Mouse (Mus musculus) kidney, embryonic 16.5 days (tissue): Measurements from ENCODE around the gene Plcb1. TPM values are rescaled to one million over a fixed set of nuclear protein-coding genes. Genes with fewer than 3 reads are reported as not detected.

Source experiments
- ATAC-seq: fragments of 200-750 bp; cut with Nextera tagmentation; 2 replicates; pipeline ENCODE4 v1.8.0; 2017; ENCODE audit warnings: moderate TSS enrichment; ENCODE audit not compliant: low FRiP score, low TSS enrichment
- H3K27ac ChIP-seq: fragments of 300-500 bp; sonication (generic); 2 replicates; pipeline ENCODE4 v1.5.1; 2014; ENCODE audit warnings: low read length
- H3K27me3 ChIP-seq: fragments of 300-500 bp; sonication (generic); 2 replicates; pipeline ENCODE4 v1.6.1; 2014; ENCODE audit warnings: low read length, control low read depth, mixed read lengths; ENCODE audit not compliant: insufficient read depth
- H3K36me3 ChIP-seq: fragments of 300-500 bp; sonication (generic); 2 replicates; pipeline ENCODE4 v1.6.1; 2014; ENCODE audit warnings: low read length, control low read depth, mixed read lengths; ENCODE audit not compliant: insufficient read depth
- H3K4me1 ChIP-seq: fragments of 300-500 bp; sonication (generic); 2 replicates; pipeline ENCODE4 v1.6.1; 2014; ENCODE audit warnings: low read length, control low read depth, mixed read lengths; ENCODE audit not compliant: insufficient read depth
- H3K4me2 ChIP-seq: fragments of 300-500 bp; sonication (generic); replicated peaks from 2 replicates; pipeline ENCODE4 v1.6.1; 2014; ENCODE audit warnings: low read depth, low read length
- H3K4me3 ChIP-seq: fragments of 300-500 bp; sonication (generic); 2 replicates; pipeline ENCODE4 v1.5.1; 2014; ENCODE audit warnings: mild to moderate bottlenecking, low read length
- H3K9ac ChIP-seq: fragments of 300-500 bp; sonication (generic); replicated peaks from 2 replicates; pipeline ENCODE4 v1.6.1; 2014; ENCODE audit warnings: low read length
- H3K9me3 ChIP-seq: fragments of 300-500 bp; sonication (generic); 2 replicates; pipeline ENCODE4 v1.6.1; 2016; ENCODE audit warnings: low read length, control low read depth
- WGBS: fragments of 180-500 bp; shearing (Covaris S2); extraction: QIAGEN DNeasy Blood & Tissue Kit; methylation state at CpG from one replicate; pipeline ENCODE4 v1.1.7; 2014; 5-methylcytosine and 5-hydroxymethylcytosine counted together
- polyA plus RNA-seq: library from polyadenylated mRNA; unstranded; fragments of >200 nt; fragmentation: Nextera tagmentation; extraction: Ambion mirVana; gene quantifications from 2 replicates; pipeline ENCODE4 v1.2.1, GENCODE M21; 2015

Gene Plcb1
- polyA plus RNA-seq, 1 experiment from 2014 or later, result 20.3 TPM

DNA sequence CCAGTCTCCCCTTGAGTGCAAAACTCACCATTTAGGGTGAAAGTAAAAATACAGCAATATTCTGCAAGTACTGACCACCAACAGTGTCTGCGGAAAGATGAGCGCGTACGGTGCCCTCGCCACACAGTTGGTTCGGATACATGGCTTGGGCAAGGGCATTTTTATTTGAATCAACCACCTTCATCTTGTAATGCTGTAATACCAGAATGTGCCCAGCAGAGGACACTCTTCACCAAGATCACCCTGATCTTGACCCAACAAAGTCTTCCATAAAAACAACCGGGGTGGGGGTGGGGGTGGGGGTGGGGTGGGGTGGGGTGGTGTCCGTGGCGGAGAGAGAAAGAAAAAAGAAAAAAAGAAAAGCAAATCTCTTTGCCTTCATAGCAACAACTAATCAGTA is 602.1 kb downstream of the Plcb1 start:
- Histone ChIP-seq H3K27ac (no peak overlapping the region), H3K4me1 (no peaks in the 10 kb centered on the region), H3K9me3 (no peaks in the 10 kb centered on the region), H3K27me3 (no peaks in the 10 kb centered on the region), H3K4me2 (no peak overlapping the region), H3K9ac (no peak overlapping the region), H3K36me3 (0 out of 2 replicates have a peak, but pooled peaks cover 3% of the 10 kb centered on the region), H3K4me3 (no peak overlapping the region)
- ATAC-seq, result no peak
- WGBS, result 61% methylated on average over 9 of the region's 9 CpGs

DNA sequence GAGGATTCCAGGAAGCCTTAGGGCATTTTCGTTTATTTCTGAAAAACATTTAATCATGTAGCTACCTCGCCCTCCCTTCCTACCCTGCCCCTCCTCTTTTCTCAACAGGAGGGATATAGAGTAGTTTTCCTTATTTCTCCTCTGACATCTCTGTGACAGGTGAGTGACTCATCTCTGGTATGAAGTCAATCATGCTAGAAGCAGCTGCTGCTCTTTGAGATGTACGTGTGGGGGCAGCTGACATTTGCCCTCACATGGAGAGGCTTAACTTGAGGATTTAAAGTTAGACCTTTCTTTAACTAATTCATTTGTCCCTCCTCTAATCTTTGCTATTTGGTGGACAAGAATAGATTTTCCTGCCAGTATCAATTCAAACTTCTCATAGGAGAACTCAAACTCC is 608.8 kb downstream of the Plcb1 start:
- 84% methylated on average over 3 of the region's 3 CpGs for WGBS
- H3K9me3 ChIP-seq, result no peaks in the 10 kb centered on the region
- no peak overlapping the region for H3K4me3 ChIP-seq
- H3K27ac ChIP-seq, result no peak overlapping the region
- ATAC-seq, result no peak
- H3K4me2 ChIP-seq, result no peak overlapping the region
- H3K9ac ChIP-seq, result no peak overlapping the region
- H3K36me3 ChIP-seq, result no peaks in the 10 kb centered on the region
- H3K27me3 ChIP-seq, result no peaks in the 10 kb centered on the region
- no peaks in the 10 kb centered on the region for H3K4me1 ChIP-seq

DNA sequence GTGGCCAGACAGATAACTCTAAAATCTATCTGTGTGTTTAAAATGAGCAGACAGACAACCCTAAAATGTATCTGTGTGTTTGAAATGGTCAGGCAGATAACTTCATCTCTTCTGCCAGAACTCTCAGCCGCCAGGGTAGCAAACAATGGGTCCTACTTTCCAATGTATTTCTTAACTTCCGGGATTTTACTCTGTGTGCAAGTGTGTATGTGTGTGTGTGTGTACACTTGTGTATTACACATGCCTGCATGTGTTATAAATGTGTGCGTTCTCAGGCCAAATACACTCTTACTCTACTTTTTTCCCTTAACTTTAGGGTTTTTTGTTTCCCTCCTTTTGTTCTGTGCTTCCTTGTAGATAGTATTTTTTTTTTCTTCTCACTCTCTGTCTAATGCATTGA is 610.5 kb downstream of the Plcb1 start:
- Histone ChIP-seq H3K27me3 (no peaks in the 10 kb centered on the region), H3K4me1 (no peaks in the 10 kb centered on the region), H3K4me3 (no peak overlapping the region), H3K4me2 (no peak overlapping the region), H3K27ac (no peak overlapping the region), H3K36me3 (no peaks in the 10 kb centered on the region), H3K9me3 (no peaks in the 10 kb centered on the region), H3K9ac (no peak overlapping the region)
- 94% methylated on average over 3 of the region's 3 CpGs for WGBS
- ATAC-seq, result no peak

DNA sequence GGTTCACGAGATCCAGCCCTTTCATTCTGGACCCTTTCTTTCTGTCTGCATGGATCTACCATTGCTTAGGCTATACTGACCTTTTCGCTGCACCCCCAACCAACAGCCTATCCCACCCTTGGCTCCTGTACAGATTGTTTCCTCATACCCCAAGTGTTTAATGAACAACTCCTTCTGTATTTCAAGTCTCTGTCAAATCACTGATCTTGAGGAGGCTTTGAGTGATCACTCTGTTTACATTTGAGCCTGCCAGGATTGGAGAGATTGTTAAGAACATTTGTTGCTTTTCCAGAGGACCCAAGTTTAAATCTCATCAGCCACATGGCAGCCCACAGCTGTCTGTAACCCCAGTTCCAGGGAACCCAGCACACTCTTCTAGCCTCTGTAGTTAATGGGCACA is 612.1 kb downstream of the Plcb1 start:
- H3K27ac ChIP-seq, result no peak overlapping the region

DNA sequence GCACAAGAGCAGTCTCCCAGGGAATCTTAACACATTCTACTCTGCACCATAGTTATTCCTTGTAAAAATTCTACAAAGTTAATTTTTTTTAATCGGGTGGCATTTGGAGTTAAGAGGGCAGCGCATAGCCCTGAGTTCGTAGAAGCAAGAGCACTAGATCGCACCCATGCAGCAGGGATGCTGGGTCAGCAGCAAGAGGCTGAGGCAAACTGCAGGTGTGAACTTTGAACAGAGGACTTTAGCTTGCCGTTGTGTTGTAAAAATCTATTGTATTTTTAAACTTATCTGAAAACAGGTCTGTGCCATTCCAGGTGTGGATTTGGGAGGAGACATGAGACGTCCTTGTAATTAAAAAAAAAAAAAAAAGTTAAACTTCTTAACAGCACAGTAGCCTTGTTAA is 613.9 kb downstream of the Plcb1 start:
- no peak overlapping the region for H3K4me2 ChIP-seq
- no peak overlapping the region for H3K9ac ChIP-seq
- H3K4me1 ChIP-seq, result no peaks in the 10 kb centered on the region
- ATAC-seq, result no peak
- H3K9me3 ChIP-seq, result no peaks in the 10 kb centered on the region
- H3K36me3 ChIP-seq, result no peaks in the 10 kb centered on the region
- H3K4me3 ChIP-seq, result no peak overlapping the region
- H3K27ac ChIP-seq, result no peak overlapping the region
- 87% methylated on average over 6 of the region's 6 CpGs for WGBS
- no peaks in the 10 kb centered on the region for H3K27me3 ChIP-seq

More for the DNA sequence above, 612.1 kb downstream of the Plcb1 start:
- no peaks in the 10 kb centered on the region for H3K4me1 ChIP-seq
- no peak overlapping the region for H3K9ac ChIP-seq
- no peaks in the 10 kb centered on the region for H3K27me3 ChIP-seq
- no peaks in the 10 kb centered on the region for H3K9me3 ChIP-seq
- no peak for ATAC-seq
- no peaks in the 10 kb centered on the region for H3K36me3 ChIP-seq
- H3K4me2 ChIP-seq, result no peak overlapping the region
- 89% methylated on average over 2 of the region's 2 CpGs for WGBS
- H3K4me3 ChIP-seq, result no peak overlapping the region

DNA sequence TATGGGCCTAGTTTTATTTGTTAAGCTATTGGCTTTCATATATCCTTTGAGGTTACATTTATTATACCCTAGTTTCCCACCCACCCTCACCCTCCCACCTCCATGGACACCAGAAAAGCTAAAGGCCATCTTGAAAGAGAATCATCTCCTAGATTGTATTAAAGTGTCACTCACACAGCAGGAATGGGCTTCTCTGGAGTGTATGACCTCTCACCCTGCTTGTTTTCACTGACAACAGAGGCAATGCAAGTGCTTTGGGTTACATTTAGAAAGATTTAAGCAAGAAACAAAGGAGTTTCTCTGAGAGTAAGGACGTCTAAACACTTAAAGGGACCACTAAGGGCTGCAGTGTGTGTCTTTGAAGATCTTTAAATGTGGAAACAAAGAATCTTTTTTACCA is 617.0 kb downstream of the Plcb1 start:
- 19% methylated on average over 1 of the region's 1 CpGs for WGBS

DNA sequence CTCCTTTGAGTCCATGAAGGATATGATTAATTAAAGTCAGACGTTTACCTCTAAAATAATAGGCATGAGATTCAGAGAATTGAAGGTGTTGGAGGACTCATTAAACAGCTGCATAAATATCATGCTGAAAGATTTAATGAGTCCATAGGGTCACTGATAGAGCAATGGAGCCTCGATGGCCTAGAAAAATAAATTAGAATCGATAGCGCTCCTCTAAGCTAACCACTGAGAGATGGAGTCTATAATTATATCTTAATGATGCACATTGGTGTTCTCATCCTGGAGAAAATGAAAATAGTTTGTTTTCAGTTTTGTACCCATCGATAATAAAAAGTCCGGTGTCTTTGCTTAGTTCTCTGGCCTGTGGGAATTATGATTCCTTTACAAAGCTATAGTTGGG is 617.5 kb downstream of the Plcb1 start:
- Histone ChIP-seq H3K9me3 (no peaks in the 10 kb centered on the region), H3K4me3 (no peak overlapping the region), H3K36me3 (no peaks in the 10 kb centered on the region), H3K27me3 (no peaks in the 10 kb centered on the region), H3K4me2 (no peak overlapping the region), H3K4me1 (no peaks in the 10 kb centered on the region), H3K27ac (no peak overlapping the region), H3K9ac (no peak overlapping the region)
- no peak for ATAC-seq
- WGBS, result 46% methylated on average over 6 of the region's 6 CpGs

More for the DNA sequence above, 617.0 kb downstream of the Plcb1 start:
- no peaks in the 10 kb centered on the region for H3K27me3 ChIP-seq
- H3K9me3 ChIP-seq, result no peaks in the 10 kb centered on the region
- H3K9ac ChIP-seq, result no peak overlapping the region
- ATAC-seq, result no peak
- H3K4me2 ChIP-seq, result no peak overlapping the region
- no peak overlapping the region for H3K27ac ChIP-seq
- no peaks in the 10 kb centered on the region for H3K4me1 ChIP-seq
- no peak overlapping the region for H3K4me3 ChIP-seq
- H3K36me3 ChIP-seq, result no peaks in the 10 kb centered on the region

DNA sequence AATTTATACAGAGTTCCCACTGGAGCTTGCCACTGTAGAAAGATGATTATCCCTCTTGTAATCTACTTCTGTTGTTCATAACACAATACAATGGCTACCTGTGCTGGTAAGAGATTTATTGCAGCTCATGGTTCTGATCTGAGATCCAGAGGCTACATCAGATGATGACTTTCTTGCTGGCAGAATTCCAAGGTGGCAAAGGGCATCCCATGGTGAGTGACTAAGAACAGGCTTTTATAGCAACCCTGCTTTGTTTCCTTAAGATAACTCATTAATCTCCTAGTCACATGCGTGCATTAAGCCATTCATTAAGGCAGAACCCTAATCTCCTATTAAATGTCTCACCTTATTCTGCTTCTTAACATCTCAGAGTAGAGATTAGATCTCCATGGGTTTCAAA is 618.2 kb downstream of the Plcb1 start:
- H3K9ac ChIP-seq, result no peak overlapping the region
- no peaks in the 10 kb centered on the region for H3K4me1 ChIP-seq
- 35% methylated on average over 1 of the region's 1 CpGs for WGBS
- no peak overlapping the region for H3K27ac ChIP-seq
- no peaks in the 10 kb centered on the region for H3K36me3 ChIP-seq
- H3K27me3 ChIP-seq, result no peaks in the 10 kb centered on the region
- H3K9me3 ChIP-seq, result no peaks in the 10 kb centered on the region
- H3K4me3 ChIP-seq, result no peak overlapping the region
- H3K4me2 ChIP-seq, result no peak overlapping the region
- no peak for ATAC-seq

DNA sequence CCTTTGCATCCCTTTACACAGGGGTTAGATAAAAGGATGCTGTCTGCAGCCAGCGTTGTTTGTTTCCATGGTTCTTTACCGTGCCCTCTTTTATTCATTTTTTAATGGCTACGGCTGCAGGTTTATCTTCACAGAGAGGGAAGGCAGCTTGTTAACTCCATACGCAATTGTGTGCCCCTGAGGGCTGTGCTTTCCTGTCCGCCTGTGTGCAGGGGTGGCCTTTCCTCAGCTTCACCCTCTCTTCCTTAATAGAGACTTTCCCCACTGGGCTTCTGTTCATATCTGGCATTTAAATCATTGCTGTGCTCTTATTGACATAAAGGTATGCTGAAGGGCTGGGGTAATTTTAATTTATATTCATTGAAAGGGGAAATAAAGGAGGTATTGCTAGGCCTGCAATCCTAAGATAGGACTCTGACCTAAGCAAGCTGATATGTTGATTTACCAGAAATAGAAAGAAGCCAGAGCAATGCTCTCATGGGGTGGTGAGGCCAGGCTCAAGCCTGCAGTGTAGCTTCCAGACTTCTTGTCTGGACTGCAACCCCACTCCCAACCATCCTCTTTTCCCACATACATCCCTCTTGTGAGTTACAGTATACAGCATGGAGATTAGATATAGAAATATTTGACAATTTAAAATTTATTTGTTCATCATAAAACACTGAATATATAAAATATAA is 623.7 kb downstream of the Plcb1 start:
- H3K36me3 ChIP-seq, result no peaks in the 10 kb centered on the region
- no peak overlapping the region for H3K27ac ChIP-seq
- ATAC-seq, result no peak
- H3K4me2 ChIP-seq, result no peak overlapping the region
- no peak overlapping the region for H3K4me3 ChIP-seq
- no peaks in the 10 kb centered on the region for H3K9me3 ChIP-seq
- H3K27me3 ChIP-seq, result no peaks in the 10 kb centered on the region
- H3K9ac ChIP-seq, result no peak overlapping the region
- H3K4me1 ChIP-seq, result no peaks in the 10 kb centered on the region
- 71% methylated on average over 5 of the region's 5 CpGs for WGBS

DNA sequence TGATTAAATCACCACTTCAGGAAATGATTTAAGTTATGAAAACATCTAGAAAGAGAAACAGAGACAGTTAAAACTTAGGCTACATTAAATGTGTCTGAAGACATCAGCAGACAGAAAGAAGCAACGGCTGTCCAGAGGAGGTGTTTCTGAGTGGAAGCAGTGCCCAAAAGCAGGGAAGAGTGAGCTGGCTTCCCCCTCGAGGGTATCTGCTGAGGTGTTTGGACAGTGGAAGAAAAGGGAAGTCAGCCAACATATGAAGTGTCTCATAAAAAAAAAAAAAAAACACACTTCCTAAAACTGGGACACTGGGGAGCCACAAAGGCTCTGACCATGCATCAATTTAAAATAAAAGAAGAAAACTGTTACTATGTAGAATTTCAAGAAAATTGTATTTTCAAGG is 625.8 kb downstream of the Plcb1 start:
- Histone ChIP-seq H3K36me3 (no peaks in the 10 kb centered on the region), H3K4me1 (no peaks in the 10 kb centered on the region), H3K27ac (no peak overlapping the region), H3K9me3 (no peaks in the 10 kb centered on the region), H3K4me3 (no peak overlapping the region), H3K9ac (no peak overlapping the region), H3K4me2 (no peak overlapping the region), H3K27me3 (no peaks in the 10 kb centered on the region)
- WGBS, result 48% methylated on average over 2 of the region's 2 CpGs
- ATAC-seq, result no peak
